Mouse (Mus musculus) limb, embryonic 11.5 days (tissue): ENCODE measurements around the gene Itprid2. TPM values are rescaled to one million over a fixed set of nuclear protein-coding genes. Genes with fewer than 3 reads are reported as not detected.
A peak's percentile ranks its signal among the peaks of the same experiment; 100 is the strongest.

ENCODE experiments used
- ATAC-seq: fragments of 200-750 bp; cut with Nextera tagmentation; 2 replicates; pipeline ENCODE4 v1.8.0; 2017; ENCODE audit warnings: low read depth; ENCODE audit not compliant: insufficient number of reproducible peaks, low FRiP score, low TSS enrichment
- DNase-seq: peaks from one replicate; pipeline ENCODE4 v3.0.0-alpha.2; 2015; ENCODE audit warnings: low spot score
- H3K27ac ChIP-seq: fragments of 300-500 bp; sonication (generic); replicated peaks from 2 replicates; pipeline ENCODE4 v1.5.1; 2014; ENCODE audit warnings: low read depth, mild to moderate bottlenecking, low read length
- H3K27me3 ChIP-seq: fragments of 300-500 bp; sonication (generic); 2 replicates; pipeline ENCODE4 v1.6.1; 2014; ENCODE audit warnings: mild to moderate bottlenecking, low read length, mixed read lengths; ENCODE audit not compliant: control insufficient read depth, insufficient read depth
- H3K36me3 ChIP-seq: fragments of 300-500 bp; sonication (generic); 2 replicates; pipeline ENCODE4 v1.6.1; 2014; ENCODE audit warnings: mild to moderate bottlenecking, low read length, moderate library complexity, mixed read lengths; ENCODE audit not compliant: control insufficient read depth, insufficient read depth
- H3K4me1 ChIP-seq: fragments of 300-500 bp; sonication (generic); 2 replicates; pipeline ENCODE4 v1.6.1; 2014; ENCODE audit warnings: low read length, mixed read lengths; ENCODE audit not compliant: control insufficient read depth, insufficient read depth
- H3K4me2 ChIP-seq: fragments of 300-500 bp; sonication (generic); 2 replicates; pipeline ENCODE4 v1.6.1; 2014; ENCODE audit warnings: low read depth, mild to moderate bottlenecking, moderate library complexity; ENCODE audit not compliant: severe bottlenecking
- H3K4me3 ChIP-seq: fragments of 300-500 bp; sonication (generic); 2 replicates; pipeline ENCODE4 v1.5.1; 2014; ENCODE audit warnings: low read depth, low read length
- H3K9ac ChIP-seq: fragments of 300-500 bp; sonication (generic); 2 replicates; pipeline ENCODE4 v1.6.1; 2014; ENCODE audit warnings: mild to moderate bottlenecking, low read length
- H3K9me3 ChIP-seq: fragments of 300-500 bp; sonication (generic); 2 replicates; pipeline ENCODE4 v1.6.1; 2016; ENCODE audit warnings: low read length; ENCODE audit not compliant: control insufficient read depth
- WGBS: fragments of 180-500 bp; shearing (Covaris S2); extraction: QIAGEN DNeasy Blood & Tissue Kit; methylation state at CpG from one replicate; pipeline ENCODE4 v1.1.7; 2014; 5-methylcytosine and 5-hydroxymethylcytosine counted together
- polyA plus RNA-seq: library from polyadenylated mRNA; unstranded; fragments of >200 nt; fragmentation: Nextera tagmentation; extraction: Ambion mirVana; gene quantifications from 2 replicates; pipeline ENCODE4 v1.2.1, GENCODE M21; 2014

Itprid2 gene
- polyA plus RNA-seq, 1 experiment from 2014 or later, result 7.4 TPM

GRCm38 (mm10) chr2:79635426-79636291 lies 507 bp downstream of the Itprid2 start:
- H3K9me3 ChIP-seq, result no peaks in the 10 kb centered on the region
- H3K27me3 ChIP-seq, result no peaks in the 10 kb centered on the region
- WGBS, result under 1% methylated on average over 78 of the region's 83 CpGs
- no peaks in the 10 kb centered on the region for H3K36me3 ChIP-seq
- peaks cover 3% of the 10 kb centered on the region; the same call in 1 of the 2 replicates for H3K4me1 ChIP-seq
- peak overlapping the region; percentile 70 for H3K9ac ChIP-seq
- DNase-seq, result peak; percentile 75
- H3K4me3 ChIP-seq, result peak overlapping the region; percentile 74
- peak overlapping the region; percentile 92 for H3K4me2 ChIP-seq
- 0 out of 2 replicates have a peak overlapping the region, but pooled peaks have one; percentile 33 for H3K27ac ChIP-seq
- ATAC-seq, result peak; percentile 86; the same call in 1 of the 2 replicates

GRCm38 (mm10) chr2:79638924-79639323 lies 3.8 kb downstream of the Itprid2 start:
- Histone ChIP-seq H3K36me3 (no peaks in the 10 kb centered on the region; the same call in 1 of the 2 replicates), H3K9ac (no peak overlapping the region), H3K4me3 (no peak overlapping the region)

GRCm38 (mm10) chr2:79646237-79646688 lies 11.1 kb downstream of the Itprid2 start:
- ATAC-seq, result no peak
- H3K27me3 ChIP-seq, result no peaks in the 10 kb centered on the region

More at GRCm38 (mm10) chr2:79638924-79639323, 3.8 kb downstream of the Itprid2 start:
- WGBS, result 74% methylated on average over 4 of the region's 4 CpGs
- ATAC-seq, result no peak
- H3K4me2 ChIP-seq, result no peak overlapping the region
- no peaks in the 10 kb centered on the region for H3K27me3 ChIP-seq
- no peaks in the 10 kb centered on the region for H3K9me3 ChIP-seq
- H3K4me1 ChIP-seq, result peaks cover 3% of the 10 kb centered on the region; the same call in 1 of the 2 replicates
- no peak overlapping the region for H3K27ac ChIP-seq
- no peak for DNase-seq

GRCm38 (mm10) chr2:79647094-79647493 lies 11.9 kb downstream of the Itprid2 start:
- no peak overlapping the region for H3K9ac ChIP-seq
- no peaks in the 10 kb centered on the region for H3K4me1 ChIP-seq
- 57% methylated on average over 4 of the region's 4 CpGs for WGBS
- no peaks in the 10 kb centered on the region for H3K27me3 ChIP-seq
- H3K9me3 ChIP-seq, result no peaks in the 10 kb centered on the region
- H3K4me3 ChIP-seq, result no peak overlapping the region
- H3K36me3 ChIP-seq, result peaks cover 7% of the 10 kb centered on the region; the same call in 1 of the 2 replicates
- no peak for ATAC-seq
- no peak overlapping the region for H3K27ac ChIP-seq
- no peak for DNase-seq
- H3K4me2 ChIP-seq, result no peak overlapping the region

More at GRCm38 (mm10) chr2:79646237-79646688, 11.1 kb downstream of the Itprid2 start:
- H3K9me3 ChIP-seq, result no peaks in the 10 kb centered on the region
- H3K4me2 ChIP-seq, result no peak overlapping the region
- no peak overlapping the region for H3K4me3 ChIP-seq
- peaks cover 7% of the 10 kb centered on the region; the same call in 1 of the 2 replicates for H3K36me3 ChIP-seq
- no peaks in the 10 kb centered on the region for H3K4me1 ChIP-seq
- no peak overlapping the region for H3K9ac ChIP-seq
- H3K27ac ChIP-seq, result no peak overlapping the region
- 56% methylated on average over 4 of the region's 4 CpGs for WGBS
- DNase-seq, result peak; percentile 60

- H3K27me3 ChIP-seq, result no peaks in the 10 kb centered on the region
- WGBS, result 42% methylated on average over 2 of the region's 2 CpGs
- peaks cover 7% of the 10 kb centered on the region; the same call in 1 of the 2 replicates for H3K36me3 ChIP-seq
- no peak for DNase-seq
- H3K27ac ChIP-seq, result no peak overlapping the region
- H3K4me3 ChIP-seq, result no peak overlapping the region
- no peaks in the 10 kb centered on the region for H3K4me1 ChIP-seq
- no peaks in the 10 kb centered on the region for H3K9me3 ChIP-seq
- H3K9ac ChIP-seq, result no peak overlapping the region
- no peak for ATAC-seq
- H3K4me2 ChIP-seq, result no peak overlapping the region
Observed at GRCm38 (mm10) chr2:79647728-79648127, 12.6 kb downstream of the Itprid2 start.

GRCm38 (mm10) chr2:79651185-79651584 lies 16.0 kb downstream of the Itprid2 start:
- H3K9ac ChIP-seq, result no peak overlapping the region
- no peaks in the 10 kb centered on the region for H3K4me1 ChIP-seq
- H3K27ac ChIP-seq, result no peak overlapping the region
- no peak overlapping the region for H3K4me2 ChIP-seq
- DNase-seq (no peak), ATAC-seq (no peak)
- H3K27me3 ChIP-seq, result no peaks in the 10 kb centered on the region
- H3K36me3 ChIP-seq, result 0 out of 2 replicates have a peak, but pooled peaks cover 2% of the 10 kb centered on the region
- H3K9me3 ChIP-seq, result no peaks in the 10 kb centered on the region
- WGBS, result 89% methylated on average over 3 of the region's 3 CpGs
- H3K4me3 ChIP-seq, result no peak overlapping the region

- DNase-seq, result no peak
- 91% methylated on average over 3 of the region's 3 CpGs for WGBS
- H3K27me3 ChIP-seq, result no peaks in the 10 kb centered on the region
- H3K9ac ChIP-seq, result no peak overlapping the region
- H3K9me3 ChIP-seq, result no peaks in the 10 kb centered on the region
- no peak overlapping the region for H3K4me2 ChIP-seq
- H3K27ac ChIP-seq, result no peak overlapping the region
- no peak for ATAC-seq
- H3K4me3 ChIP-seq, result no peak overlapping the region
- 0 out of 2 replicates have a peak, but pooled peaks cover 2% of the 10 kb centered on the region for H3K36me3 ChIP-seq
- H3K4me1 ChIP-seq, result no peaks in the 10 kb centered on the region
Observed at GRCm38 (mm10) chr2:79651701-79652100, 16.5 kb downstream of the Itprid2 start.

GRCm38 (mm10) chr2:79652502-79652901 lies 17.4 kb downstream of the Itprid2 start:
- H3K4me3 ChIP-seq, result no peak overlapping the region
- 0 out of 2 replicates have a peak, but pooled peaks cover 2% of the 10 kb centered on the region for H3K36me3 ChIP-seq
- DNase-seq, result no peak
- H3K27ac ChIP-seq, result no peak overlapping the region
- no peak overlapping the region for H3K4me2 ChIP-seq
- WGBS, result 90% methylated on average over 4 of the region's 4 CpGs
- H3K9me3 ChIP-seq, result no peaks in the 10 kb centered on the region
- no peak for ATAC-seq
- H3K9ac ChIP-seq, result no peak overlapping the region
- H3K4me1 ChIP-seq, result no peaks in the 10 kb centered on the region
- H3K27me3 ChIP-seq, result no peaks in the 10 kb centered on the region
